Mouse (Mus musculus) regulatory T cell (primary cell): ENCODE results near the gene Plk4.
"Not testable (repeated sequence)": the region's sequence is repeated elsewhere in the genome, so short reads cannot be mapped to it uniquely, and the experiment has no call there.

Source experiments
- in situ Hi-C: fragments of 300-600 bp; cut with MboI, MseI; formaldehyde crosslinking; loops from one replicate; pipeline ENCODE4 v1.15.1; 2025; ENCODE audit warnings: high pct_unique_total_duplicates

Gene Plk4

DNA sequence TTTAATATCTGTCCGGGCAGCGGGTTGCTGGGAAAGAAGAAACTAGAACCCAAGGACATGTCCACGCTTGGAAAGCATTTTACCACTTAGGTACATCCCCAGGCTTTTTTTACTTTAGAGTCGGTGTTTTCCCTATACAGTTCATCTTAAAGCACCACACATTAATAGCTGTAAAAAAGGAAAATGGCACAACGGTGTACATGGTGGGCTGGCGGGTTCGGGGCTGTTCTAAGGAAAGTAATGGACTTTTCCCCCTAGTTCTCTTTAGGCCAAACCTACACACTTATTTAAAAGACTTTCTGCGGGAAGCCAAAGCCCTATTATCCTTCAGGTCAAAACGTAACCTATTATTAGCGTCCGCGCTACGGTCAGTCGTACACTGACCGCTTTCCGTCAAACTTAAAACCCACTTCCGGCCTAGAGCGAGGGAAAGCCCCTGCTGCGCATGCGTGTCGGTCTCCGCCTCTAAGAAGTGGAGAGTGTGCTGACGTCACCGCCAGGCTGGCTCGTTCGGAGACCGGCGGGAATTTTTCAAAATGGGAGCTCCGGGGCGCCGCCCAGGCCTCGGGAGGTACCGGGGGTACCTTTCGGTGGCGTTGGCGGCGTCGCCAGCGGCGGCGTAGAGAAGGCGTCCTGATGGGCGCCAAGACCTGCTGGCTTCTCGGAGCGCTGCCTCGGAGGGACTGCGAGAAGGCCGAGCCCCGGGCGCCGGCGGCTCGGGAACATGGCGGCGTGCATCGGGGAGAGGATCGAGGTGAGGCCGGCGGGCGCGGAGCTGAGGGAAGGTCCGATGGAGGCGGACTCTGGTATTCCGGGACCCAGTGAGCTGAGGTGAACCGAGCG, at the start of gene Plk4:
Gene Plk4, plus strand, starts transcription at position 490 of the 843 bp plus-strand sequence.
- in situ Hi-C loops: no loop called here

DNA sequence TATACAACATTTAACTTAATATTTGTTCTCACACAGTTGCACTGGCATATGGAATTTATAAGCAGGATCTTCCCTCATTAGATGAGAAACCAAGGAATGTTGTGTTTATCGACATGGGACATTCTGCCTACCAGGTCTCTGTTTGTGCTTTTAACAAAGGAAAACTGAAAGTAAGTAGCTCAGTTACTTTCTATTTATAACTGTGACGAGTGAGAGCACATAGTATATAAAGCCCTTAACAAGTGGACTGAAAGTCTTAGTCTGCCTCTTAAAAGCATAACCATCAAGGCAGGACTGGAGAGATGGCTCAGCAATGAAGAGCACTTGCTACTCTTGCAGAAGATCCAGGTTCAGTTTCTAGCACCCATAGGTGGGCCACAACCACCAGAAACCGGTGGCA, 39.1 kb upstream of the Plk4 start:
- in situ Hi-C loops: no loop called here

DNA sequence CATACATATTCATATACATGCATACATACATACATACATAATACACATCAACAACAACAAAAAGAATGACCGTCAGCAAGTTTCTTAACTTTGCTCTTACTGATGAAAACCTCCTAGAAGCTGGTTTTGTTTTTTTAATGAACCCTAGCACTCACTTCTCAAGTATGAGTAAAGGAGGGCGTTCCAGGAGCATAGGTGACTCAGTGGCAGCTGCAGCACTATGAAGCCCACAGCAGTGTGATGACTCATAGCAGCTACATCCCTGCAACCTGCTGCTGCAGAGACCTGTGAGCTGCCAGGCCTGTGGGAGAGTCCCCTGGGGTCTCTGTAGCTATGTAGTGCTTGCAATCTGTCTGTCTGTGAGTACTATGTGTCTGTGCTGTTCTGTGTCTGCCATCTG, 38.5 kb upstream of the Plk4 start:
- in situ Hi-C loops: no loop called here

DNA sequence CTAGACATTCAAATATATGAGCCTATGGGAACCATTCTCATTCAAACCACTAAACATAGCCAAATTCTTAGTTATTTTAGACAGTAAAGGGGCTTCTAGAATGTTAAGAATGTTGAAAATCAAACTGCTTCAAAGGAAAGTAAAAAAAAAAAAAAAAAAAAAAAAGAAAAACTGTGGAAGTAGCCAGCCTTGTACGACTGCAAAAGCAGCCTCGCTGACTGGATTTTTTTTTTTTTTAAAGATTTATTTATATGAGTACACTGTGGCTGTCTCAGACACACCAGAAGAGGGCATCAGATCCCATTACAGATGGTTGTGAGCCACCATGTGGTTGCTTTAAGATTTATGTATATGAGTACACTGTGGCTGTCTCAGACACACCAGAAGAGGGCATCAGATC, 6.0 kb upstream of the Plk4 start:
- in situ Hi-C loops: no loop called here

DNA sequence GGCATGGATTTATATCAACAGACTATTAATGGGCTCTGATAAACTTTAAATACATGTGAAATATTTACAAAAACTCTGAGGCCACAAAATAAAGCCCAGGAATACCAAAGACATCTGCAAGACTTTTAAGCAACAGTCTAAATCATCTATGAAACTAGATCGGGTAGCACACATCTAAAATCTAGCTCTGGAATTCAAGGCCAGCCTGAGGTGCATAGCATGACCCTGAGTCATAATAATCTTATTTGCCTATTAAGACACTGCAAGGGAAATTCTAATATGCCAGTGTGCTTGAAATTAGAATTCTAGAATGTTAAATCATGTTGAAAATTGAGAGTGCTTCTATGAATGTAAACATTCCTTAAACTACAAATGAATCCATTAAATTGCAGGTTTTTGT, 1.8 kb upstream of the Plk4 start:
- in situ Hi-C loops: no loop called here

DNA sequence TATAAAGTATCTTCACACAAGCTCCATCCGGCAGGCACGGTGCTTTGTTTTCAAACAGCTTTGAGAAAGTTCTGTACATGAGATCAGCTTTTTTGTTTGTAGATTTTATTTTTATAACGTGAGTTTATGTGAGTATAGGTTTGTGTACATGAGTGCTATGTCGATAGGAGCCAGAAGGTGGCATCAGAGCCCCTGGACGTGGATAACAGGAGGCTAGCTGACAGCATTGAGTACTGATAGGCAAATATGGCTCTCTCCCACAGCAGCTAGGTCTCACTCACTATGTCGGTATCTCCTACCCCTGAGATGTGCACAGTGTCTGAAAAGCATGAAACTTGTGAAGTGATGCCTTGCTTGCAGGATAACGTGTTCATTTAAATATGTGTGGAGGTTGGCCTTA, 1.3 kb upstream of the Plk4 start:
- in situ Hi-C loops: no loop called here

DNA sequence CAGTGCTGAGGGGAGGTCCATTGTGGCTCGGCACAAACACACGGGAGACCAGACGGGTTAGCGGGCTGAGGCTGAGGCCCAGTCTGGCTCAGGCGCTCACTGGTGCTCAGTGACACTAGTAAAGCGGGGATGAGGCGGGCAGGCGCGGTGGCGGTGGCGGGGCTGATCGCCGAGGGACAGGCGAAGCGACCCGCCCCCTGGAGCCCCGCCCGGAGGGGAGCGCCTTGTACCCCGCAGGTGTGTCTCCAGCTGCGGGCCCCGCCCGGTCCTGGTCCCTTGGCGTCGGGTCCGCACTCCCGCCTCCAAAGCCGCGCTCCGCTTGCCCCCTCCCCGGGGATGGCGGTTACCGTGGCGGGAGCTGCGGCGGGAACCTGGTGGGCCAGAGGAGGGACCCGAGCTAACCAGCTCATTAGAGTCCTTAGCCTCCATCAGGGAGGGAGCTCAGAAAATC, 579 bp downstream of the Plk4 start:
- in situ Hi-C loops: no loop called here

DNA sequence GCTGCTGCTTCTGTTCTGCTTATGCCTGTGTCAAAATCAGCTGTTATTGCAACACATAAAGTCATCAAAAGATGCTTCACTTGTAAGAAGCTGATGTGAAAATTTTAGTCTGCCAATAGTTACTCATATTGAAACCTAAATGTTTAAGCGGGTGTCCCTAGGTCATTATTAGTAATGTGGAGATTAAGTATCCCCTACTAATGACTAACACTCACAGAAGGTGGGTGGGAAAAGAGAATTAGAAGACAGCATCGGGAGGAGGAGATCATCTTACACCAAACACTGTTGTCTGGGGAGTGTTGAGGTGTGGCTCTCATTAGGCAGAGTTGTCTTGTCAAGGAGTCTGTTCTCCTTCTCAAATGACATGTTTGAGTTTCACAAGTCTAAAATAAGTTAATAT, 7.1 kb downstream of the Plk4 start:
- in situ Hi-C loops: no loop called here

DNA sequence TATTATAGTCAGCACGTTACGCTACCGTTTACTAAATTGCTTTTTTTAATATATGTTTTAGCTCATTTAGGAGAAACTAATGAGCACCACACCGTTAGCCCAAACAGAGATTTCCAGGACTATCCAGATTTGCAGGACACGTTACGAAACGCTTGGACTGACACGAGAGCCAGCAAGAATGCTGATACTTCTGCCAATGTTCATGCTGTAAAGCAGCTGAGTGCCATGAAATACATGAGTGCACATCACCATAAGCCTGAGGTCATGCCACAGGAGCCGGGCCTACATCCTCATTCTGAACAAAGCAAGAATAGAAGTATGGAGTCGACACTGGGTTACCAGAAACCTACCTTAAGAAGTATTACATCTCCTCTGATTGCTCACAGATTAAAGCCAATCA, 8.9 kb downstream of the Plk4 start:
- in situ Hi-C loops: no loop called here

DNA sequence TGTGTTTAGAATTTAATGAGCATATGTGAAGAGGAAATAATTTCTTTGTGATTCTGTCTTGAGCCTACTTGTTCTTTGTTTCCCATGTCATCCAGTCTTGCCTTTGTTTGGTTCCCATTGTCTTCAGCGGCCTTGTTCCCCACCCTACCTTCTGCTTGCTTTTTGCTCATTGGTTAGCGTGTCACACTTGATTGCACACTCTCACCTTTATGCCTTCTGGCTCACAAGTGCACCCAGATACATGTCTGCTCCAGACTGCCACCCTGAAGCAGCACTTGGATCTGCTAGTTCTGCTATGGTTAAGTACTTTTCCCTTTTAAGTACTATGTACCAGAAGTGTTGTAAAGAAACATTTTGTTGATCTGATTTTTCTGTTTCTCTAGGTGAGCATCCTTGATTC, 10.1 kb downstream of the Plk4 start:
- in situ Hi-C loops: no loop called here

DNA sequence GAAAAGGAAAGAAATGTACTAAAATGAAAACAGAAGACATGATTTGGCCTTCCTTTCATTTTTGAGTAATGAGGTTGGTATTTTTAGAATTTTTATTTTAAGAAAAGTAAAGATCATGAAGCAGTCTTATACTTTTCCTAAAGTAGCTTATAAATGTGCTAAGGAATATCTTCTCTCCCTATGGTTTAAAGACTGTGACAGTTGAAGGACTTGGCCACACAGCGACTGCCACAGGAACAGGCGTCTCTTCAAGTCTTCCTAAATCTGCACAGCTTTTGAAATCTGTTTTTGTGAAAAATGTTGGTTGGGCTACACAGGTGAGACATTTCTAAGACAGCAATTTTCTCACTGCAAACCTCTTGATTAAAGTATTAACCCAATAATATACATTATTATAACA, 13.5 kb downstream of the Plk4 start:
- in situ Hi-C loops: no loop called here

DNA sequence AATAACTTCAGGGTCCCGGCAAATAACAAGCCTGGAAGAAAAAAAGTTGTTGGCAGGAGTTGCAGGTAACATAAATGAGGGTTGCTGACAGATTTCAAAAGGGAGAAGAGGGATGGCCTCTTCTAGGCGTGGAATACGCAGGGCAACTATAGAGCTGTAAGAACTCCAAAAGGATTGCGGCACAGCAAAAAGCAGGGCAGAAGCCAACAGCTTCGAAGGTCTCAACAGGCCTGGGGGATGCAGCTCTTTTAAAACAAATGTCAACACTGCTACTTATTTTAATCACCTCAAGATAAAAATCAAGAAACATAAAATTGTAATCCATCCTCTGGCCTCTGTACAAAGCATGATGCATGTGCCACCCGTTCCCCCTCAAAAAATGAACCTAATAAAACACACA, 45.7 kb downstream of the Plk4 start:
- in situ Hi-C loops: not testable (repeated sequence)

DNA sequence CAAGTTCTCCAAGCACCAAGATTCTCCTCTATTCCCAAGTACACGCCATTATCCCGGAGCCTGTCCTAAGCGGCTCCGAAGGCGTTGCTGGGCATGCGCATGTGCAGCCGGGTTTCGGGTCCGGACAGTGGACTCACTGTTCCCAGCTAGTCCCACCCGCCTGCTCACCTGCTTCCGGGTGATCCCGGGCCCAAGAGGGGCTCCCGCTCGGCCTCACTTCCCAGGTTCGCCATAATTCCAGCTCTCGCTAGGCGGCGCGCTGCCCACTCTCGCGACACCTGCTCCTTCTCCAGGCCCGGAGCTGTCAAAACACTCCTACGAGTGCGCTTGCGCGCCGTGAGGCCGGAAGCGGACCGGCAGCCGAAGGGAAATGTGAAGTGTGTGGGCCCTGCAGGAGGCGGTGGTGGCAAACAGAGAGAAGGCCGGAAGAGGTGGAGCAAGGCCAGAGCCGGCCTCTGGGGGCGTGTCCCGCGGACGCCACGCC, 46.7 kb downstream of the Plk4 start, which contains the start of gene Mfsd8:
Gene Mfsd8, minus strand, starts transcription at position 414 of the 484 bp plus-strand sequence.
- in situ Hi-C loops: not testable (repeated sequence)

DNA sequence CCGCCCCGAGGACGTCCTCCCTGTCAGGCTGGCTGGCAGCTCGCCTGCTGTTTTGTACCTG, 47.0 kb downstream of the Plk4 start, which contains the start of gene Abhd18:
Gene Abhd18, plus strand, starts transcription at position 14 of the 61 bp plus-strand sequence.
- in situ Hi-C loops: not testable (repeated sequence)

DNA sequence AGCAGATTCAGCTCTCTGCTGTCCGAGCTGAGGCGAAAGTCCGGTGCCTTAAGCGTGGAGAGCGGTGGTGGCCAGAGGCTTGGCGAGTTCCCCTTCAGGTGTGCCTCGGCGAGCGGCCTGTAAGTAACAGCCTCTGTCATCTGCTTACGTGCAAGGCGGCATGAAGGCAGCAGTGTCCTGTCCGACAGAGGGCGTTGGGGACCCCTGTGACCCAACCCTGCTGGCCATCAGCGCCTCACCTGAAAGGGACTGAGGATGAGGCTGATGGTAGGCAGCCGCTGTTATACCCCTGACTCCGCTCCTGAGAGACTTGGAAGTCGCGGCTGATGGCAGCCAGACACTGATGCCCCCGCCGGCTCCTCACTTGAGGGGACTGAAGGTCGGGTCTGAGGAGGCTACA, 47.2 kb downstream of the Plk4 start:
- in situ Hi-C loops: not testable (repeated sequence)

DNA sequence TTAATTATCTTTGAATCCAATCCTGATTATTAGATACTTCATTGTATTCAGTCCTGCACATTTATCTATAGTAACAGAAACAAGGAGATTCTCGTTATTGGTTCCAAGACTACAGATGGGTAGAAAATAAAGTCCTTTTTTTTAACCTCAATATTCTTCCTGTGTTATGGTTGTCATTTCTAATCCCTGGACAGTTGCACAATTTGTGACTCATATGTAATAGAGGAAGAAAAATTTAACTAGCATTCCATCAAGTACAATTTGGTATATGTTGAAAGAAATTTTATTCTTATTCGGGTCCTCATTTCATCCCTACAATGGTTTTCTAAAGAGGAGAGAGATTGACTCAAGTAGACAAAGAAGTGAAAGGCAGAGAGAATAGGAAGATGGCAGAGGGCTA, 48.1 kb downstream of the Plk4 start:
- in situ Hi-C loops: not testable (repeated sequence)

DNA sequence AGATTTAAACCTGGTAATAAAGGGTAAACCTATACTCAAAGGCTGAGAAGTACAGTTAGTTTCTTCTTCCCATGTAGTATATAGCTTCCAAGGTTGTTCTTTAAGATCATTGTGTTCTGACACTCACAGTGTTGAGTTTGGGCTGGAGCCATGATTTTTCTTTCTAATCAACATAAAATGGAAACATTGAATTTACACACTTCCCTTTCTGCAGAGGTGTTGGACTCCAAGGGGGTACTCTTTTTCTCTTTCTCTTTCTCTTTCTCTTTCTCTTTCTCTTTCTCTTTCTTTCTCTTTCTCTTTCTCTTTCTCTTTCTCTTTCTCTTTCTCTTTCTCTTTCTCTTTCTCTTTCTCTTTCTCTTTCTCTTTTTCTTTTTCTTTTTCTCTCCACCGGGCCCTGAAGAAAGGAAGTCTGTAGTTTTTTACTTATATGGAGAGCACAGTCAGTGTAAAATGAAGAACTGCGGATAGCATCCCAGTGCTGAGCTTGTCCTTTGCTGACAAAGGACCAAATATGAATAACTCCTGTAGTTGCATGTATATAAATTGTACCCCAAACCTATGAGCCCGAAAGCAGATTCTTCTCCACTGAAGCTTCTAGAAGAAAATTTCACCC, 53.4 kb downstream of the Plk4 start:
- in situ Hi-C loops: not testable (repeated sequence)
